Mouse (Mus musculus) heart, embryonic 15.5 days (tissue): Measurements from ENCODE around the gene Tom1l2. TPM values are rescaled to one million over a fixed set of nuclear protein-coding genes. Genes with fewer than 3 reads are reported as not detected.

ENCODE experiments used
- ATAC-seq: fragments of 200-750 bp; cut with Nextera tagmentation; replicated peaks from 2 replicates; pipeline ENCODE4 v1.8.0; 2017; ENCODE audit warnings: low read depth, moderate TSS enrichment; ENCODE audit not compliant: insufficient number of reproducible peaks, insufficient read depth, low FRiP score
- H3K27ac ChIP-seq: fragments of 300-500 bp; sonication (generic); 2 replicates; pipeline ENCODE4 v1.5.1; 2015; ENCODE audit warnings: mild to moderate bottlenecking, inconsistent platforms
- H3K27me3 ChIP-seq: fragments of 300-500 bp; sonication (generic); 2 replicates; pipeline ENCODE4 v1.6.1; 2015; ENCODE audit warnings: inconsistent platforms
- H3K36me3 ChIP-seq: fragments of 300-500 bp; sonication (generic); 2 replicates; pipeline ENCODE4 v1.6.1; 2015; ENCODE audit warnings: mild to moderate bottlenecking, inconsistent platforms
- H3K4me1 ChIP-seq: fragments of 300-500 bp; sonication (generic); replicated peaks from 2 replicates; pipeline ENCODE4 v1.6.1; 2015; ENCODE audit warnings: inconsistent platforms
- H3K4me2 ChIP-seq: fragments of 300-500 bp; sonication (generic); 2 replicates; pipeline ENCODE4 v1.6.1; 2015; ENCODE audit warnings: inconsistent platforms, mild to moderate bottlenecking, moderate library complexity
- H3K4me3 ChIP-seq: fragments of 300-500 bp; sonication (generic); 2 replicates; pipeline ENCODE4 v1.5.1; 2015; ENCODE audit warnings: mild to moderate bottlenecking, inconsistent platforms
- H3K9ac ChIP-seq: fragments of 300-500 bp; sonication (generic); 2 replicates; pipeline ENCODE4 v1.6.1; 2015; ENCODE audit warnings: mild to moderate bottlenecking, inconsistent platforms
- H3K9me3 ChIP-seq: fragments of 300-500 bp; sonication (generic); replicated peaks from 2 replicates; pipeline ENCODE4 v1.6.1; 2016; ENCODE audit warnings: inconsistent platforms
- WGBS: fragments of 180-500 bp; shearing (Covaris S2); methylation state at CpG from one replicate; pipeline ENCODE4 v1.1.7; 2015; ENCODE audit warnings: mixed read lengths; 5-methylcytosine and 5-hydroxymethylcytosine counted together
- polyA plus RNA-seq: library from polyadenylated mRNA; unstranded; fragments of >200 nt; fragmentation: Nextera tagmentation; extraction: Ambion mirVana; gene quantifications from 2 replicates; pipeline ENCODE4 v1.2.1, GENCODE M21; 2015

The Tom1l2 gene
- polyA plus RNA-seq, 1 experiment from 2014 or later: 30.0 TPM

DNA sequence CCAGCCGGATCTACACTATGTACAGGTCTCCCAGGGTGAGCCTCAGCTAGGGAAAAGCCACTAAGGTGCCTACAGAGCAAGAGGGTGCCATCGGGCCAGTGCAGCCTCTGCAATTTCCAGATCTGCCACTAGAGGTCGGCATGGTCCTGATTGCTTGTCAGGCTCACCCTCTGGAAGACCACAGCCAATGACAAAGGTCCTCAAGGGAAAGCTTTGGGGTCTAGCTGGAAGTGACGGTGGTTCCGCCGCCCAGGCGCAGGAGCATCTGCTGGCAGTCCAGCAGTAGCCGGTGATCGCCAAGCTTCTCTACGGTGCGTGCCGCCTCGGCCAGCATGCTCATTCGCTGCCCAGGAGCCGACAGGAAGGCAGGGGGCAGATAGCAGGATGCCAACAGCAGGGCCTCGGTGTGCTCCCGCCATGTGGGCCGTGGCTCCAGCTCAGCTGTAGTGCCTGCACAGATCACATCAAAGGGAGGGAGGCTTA is 153.0 kb downstream of the Tom1l2 start:
- Histone ChIP-seq H3K4me3 (no peak overlapping the region), H3K4me2 (no peak overlapping the region), H3K27ac (0 out of 2 replicates have a peak overlapping the region, but pooled peaks have one; percentile 1), H3K27me3 (no peaks in the 10 kb centered on the region), H3K9ac (0 out of 2 replicates have a peak overlapping the region, but pooled peaks have one; percentile 13), H3K4me1 (peaks cover 16% of the 10 kb centered on the region), H3K36me3 (peaks cover 85% of the 10 kb centered on the region), H3K9me3 (peaks cover 2% of the 10 kb centered on the region; the same call in 1 of the 2 replicates)
- ATAC-seq: no peak; the same call in 1 of the 2 replicates
- WGBS: 18% methylated on average over 18 of the region's 18 CpGs

DNA sequence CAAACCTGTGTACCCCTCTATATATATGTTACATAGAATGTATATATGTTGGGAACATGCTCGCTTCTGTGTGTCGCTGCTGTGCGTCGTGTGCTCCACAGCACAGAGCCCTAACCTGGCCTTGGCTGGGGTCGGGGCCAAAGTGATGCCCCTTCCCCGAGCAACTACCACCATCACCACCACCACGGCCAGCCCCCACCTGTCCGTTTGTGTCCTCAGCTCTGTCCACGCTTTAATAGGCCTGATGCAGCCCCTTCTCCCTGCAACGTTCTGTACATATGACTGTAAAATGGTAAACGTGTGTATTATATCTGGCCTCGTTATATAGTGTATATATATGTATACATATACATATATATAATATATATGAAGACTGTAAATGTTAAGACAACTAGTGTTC is 154.1 kb downstream of the Tom1l2 start:
- Histone ChIP-seq H3K4me3 (no peak overlapping the region), H3K27me3 (no peaks in the 10 kb centered on the region), H3K9ac (no peak overlapping the region), H3K36me3 (peaks cover 85% of the 10 kb centered on the region), H3K27ac (no peak overlapping the region), H3K4me1 (peaks cover 16% of the 10 kb centered on the region), H3K4me2 (no peak overlapping the region), H3K9me3 (peaks cover 4% of the 10 kb centered on the region; the same call in 1 of the 2 replicates)
- WGBS: 86% methylated on average over 12 of the region's 12 CpGs
- no peak for ATAC-seq

DNA sequence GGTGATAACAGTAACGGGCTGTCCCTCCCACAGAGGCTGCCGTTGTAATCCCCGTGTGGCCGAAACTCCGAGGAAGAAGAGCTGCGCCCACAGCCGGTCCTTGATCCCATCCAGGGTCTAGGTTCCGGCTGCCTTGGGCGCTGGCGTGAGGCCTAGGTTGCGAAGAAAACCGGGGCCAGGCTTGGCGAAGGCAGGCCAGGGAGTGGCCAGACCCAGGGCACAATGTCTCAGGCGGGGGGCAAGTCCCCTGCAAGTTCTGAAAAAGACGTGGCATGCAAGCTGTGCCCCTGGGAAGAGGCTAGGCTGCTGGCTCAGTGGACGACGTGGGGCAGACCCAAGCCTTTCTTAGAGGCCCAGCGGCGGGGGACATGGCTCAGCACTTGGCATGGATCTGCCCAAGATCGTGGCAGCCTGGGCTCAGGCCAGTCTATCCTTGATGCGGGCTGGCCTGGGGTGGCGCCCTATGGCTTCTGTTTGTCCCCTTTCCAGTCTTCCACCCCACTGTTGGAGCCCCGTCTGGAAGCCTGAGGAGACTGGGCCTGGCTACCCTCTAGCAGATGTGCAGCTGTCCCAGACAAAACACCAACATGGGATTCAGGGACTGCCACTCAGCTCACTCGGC is 154.6 kb downstream of the Tom1l2 start:
- WGBS: 75% methylated on average over 24 of the region's 24 CpGs
- no peak overlapping the region for H3K4me2 ChIP-seq
- H3K27ac ChIP-seq: no peak overlapping the region
- no peak overlapping the region for H3K9ac ChIP-seq
- peaks cover 21% of the 10 kb centered on the region for H3K4me1 ChIP-seq
- ATAC-seq: no peak
- H3K9me3 ChIP-seq: peaks cover 4% of the 10 kb centered on the region; the same call in 1 of the 2 replicates
- H3K27me3 ChIP-seq: no peaks in the 10 kb centered on the region
- H3K4me3 ChIP-seq: no peak overlapping the region
- H3K36me3 ChIP-seq: peaks cover 82% of the 10 kb centered on the region

DNA sequence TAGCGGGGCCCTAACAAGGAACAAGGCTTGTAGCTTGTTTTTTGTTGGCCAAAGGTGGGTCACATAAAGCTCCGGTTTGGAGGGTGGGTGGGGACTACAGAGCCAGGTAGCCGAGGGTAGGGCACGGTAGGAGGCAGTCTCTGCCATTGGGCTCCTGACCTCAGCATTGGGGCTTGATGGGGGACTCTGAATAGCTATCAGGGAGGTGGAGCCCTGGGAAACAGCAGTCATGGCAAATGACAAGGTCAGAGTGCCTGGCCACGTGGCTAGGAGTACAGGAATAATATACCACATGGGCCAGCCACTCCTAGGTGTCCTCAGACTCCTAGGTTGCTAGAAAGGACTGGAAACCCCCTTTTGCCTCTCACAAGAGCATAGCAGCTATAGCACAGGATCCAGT is 156.4 kb downstream of the Tom1l2 start:
- H3K9ac ChIP-seq: no peak overlapping the region
- peaks cover 74% of the 10 kb centered on the region for H3K36me3 ChIP-seq
- 74% methylated on average over 5 of the region's 5 CpGs for WGBS
- H3K4me1 ChIP-seq: peaks cover 26% of the 10 kb centered on the region
- H3K27ac ChIP-seq: no peak overlapping the region
- H3K9me3 ChIP-seq: peaks cover 4% of the 10 kb centered on the region; the same call in 1 of the 2 replicates
- no peak overlapping the region for H3K4me3 ChIP-seq
- ATAC-seq: no peak
- no peaks in the 10 kb centered on the region for H3K27me3 ChIP-seq
- H3K4me2 ChIP-seq: no peak overlapping the region

DNA sequence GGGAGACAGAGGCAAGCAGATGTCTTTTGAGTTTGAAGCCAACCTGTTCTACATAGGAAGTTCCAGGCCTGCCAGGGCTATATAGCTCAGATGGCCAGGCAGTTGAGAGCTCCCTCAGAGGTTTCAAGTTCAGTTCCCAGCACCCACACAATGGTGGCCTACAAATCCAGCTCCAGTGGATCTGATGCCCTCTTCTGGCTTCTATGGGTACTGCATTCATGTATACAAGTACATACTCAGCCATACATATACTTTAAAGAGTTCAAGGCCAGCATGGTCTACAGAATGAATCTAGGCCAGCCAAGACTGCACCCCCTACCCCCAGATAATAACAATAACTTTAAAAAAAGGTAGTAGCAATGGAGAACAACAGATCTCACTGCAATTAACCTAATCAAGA is 157.6 kb downstream of the Tom1l2 start:
- no peak for ATAC-seq
- Histone ChIP-seq H3K4me2 (no peak overlapping the region), H3K27me3 (no peaks in the 10 kb centered on the region), H3K9me3 (peaks cover 4% of the 10 kb centered on the region; the same call in 1 of the 2 replicates), H3K4me1 (peaks cover 29% of the 10 kb centered on the region), H3K27ac (no peak overlapping the region), H3K4me3 (no peak overlapping the region), H3K9ac (no peak overlapping the region), H3K36me3 (peaks cover 71% of the 10 kb centered on the region)

DNA sequence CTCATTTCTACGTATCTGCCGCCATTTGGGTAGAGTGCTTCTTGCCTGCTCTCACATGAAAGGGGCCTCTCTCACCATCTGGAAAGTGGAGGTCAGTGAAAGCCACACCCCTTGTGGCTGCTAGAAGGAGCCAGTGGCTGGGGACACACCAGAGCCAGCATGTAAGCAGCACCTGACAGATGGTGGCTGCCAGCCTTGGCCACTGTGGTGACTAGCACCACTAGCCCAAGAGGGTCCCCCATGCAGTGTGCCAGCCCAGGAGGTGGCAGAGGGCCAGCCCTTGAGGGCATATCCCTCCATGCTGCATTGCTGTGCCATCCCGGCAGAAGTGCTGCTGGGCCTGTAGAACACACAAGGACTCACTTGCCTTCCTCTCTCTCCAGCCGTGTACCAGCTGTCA is 159.1 kb downstream of the Tom1l2 start:
- Histone ChIP-seq H3K4me3 (no peak overlapping the region), H3K4me1 (peaks cover 35% of the 10 kb centered on the region), H3K9ac (no peak overlapping the region), H3K27me3 (no peaks in the 10 kb centered on the region), H3K27ac (no peak overlapping the region), H3K36me3 (peaks cover 72% of the 10 kb centered on the region), H3K4me2 (no peak overlapping the region), H3K9me3 (peaks cover 4% of the 10 kb centered on the region; the same call in 1 of the 2 replicates)
- 78% methylated on average over 4 of the region's 4 CpGs for WGBS
- no peak for ATAC-seq

DNA sequence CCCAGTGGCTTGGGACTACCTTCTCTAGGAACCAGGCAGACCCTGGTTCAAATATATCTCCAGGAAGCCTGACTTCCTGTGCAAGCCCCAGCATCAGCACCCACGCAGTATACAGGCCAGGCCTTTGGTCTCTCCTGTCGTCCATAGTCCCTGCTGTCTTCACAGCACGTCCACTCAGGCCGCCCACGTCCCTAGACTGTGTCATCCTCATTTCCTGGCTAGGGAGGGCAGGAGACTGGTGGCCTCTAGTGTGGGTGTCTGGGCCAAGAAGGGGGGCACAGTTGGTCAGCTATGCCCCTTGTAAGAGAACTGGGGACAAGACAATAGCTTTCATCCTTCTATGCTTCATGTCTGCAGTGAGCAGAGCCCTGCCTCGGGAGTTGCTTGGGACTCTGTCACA is 160.2 kb downstream of the Tom1l2 start:
- peaks cover 35% of the 10 kb centered on the region for H3K4me1 ChIP-seq
- 66% methylated on average over 6 of the region's 6 CpGs for WGBS
- H3K4me3 ChIP-seq: no peak overlapping the region

DNA sequence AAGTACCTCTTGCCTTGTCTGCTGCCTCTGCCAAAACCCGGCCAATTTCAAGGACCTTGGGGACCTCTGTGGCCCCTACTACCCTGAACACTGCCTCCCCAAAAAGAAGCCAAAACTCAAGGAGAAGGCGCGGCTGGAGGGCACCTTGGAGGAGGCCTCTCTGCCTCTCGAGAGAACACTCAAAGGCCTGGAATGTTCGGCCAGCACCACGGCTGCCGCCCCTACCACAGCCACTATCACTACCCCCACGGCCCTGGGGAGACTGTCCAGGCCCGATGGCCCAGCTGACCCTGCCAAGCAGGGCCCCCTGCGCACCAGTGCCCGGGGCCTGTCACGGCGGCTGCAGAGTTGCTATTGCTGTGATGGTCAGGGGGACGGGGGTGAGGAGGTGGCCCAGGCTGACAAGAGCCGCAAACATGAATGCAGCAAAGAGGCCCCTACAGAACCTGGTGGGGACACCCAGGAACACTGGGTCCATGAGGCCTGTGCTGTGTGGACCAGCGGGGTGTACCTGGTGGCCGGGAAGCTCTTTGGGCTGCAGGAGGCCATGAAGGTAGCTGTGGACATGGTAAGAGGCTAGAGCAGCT is 162.6 kb downstream of the Tom1l2 start:
- Histone ChIP-seq H3K9me3 (peaks cover 4% of the 10 kb centered on the region; the same call in 1 of the 2 replicates), H3K27me3 (no peaks in the 10 kb centered on the region), H3K4me3 (no peak overlapping the region), H3K36me3 (peaks cover 79% of the 10 kb centered on the region), H3K9ac (no peak overlapping the region), H3K27ac (peak overlapping the region; percentile 28), H3K4me2 (no peak overlapping the region), H3K4me1 (peaks cover 41% of the 10 kb centered on the region)
- 80% methylated on average over 17 of the region's 17 CpGs for WGBS
- ATAC-seq: no peak

More for the DNA sequence above, 160.2 kb downstream of the Tom1l2 start:
- H3K36me3 ChIP-seq: peaks cover 71% of the 10 kb centered on the region
- ATAC-seq: no peak
- no peak overlapping the region for H3K4me2 ChIP-seq
- peaks cover 4% of the 10 kb centered on the region; the same call in 1 of the 2 replicates for H3K9me3 ChIP-seq
- H3K9ac ChIP-seq: no peak overlapping the region
- no peaks in the 10 kb centered on the region for H3K27me3 ChIP-seq
- H3K27ac ChIP-seq: no peak overlapping the region

DNA sequence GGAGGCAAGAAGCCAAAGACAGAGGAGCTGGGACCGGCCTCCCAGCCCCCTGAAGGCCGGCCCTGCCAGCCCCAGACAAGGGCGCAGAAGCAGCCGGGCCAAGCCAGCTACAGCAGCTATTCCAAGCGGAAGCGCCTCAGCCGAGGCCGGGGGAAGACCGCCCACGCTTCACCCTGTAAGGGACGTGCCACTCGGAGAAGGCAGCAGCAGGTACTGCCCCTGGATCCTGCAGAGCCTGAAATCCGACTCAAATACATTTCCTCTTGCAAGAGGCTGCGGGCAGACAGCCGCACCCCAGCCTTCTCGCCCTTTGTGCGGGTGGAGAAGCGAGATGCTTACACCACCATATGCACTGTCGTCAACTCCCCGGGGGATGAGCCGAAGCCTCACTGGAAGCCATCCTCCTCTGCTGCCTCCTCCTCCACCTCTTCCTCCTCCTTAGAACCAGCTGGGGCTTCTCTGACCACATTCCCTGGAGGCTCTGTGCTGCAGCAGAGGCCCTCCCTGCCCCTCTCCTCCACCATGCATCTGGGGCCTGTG is 163.1 kb downstream of the Tom1l2 start:
- Histone ChIP-seq H3K4me2 (no peak overlapping the region; the same call in 1 of the 2 replicates), H3K4me3 (no peak overlapping the region), H3K27ac (peak overlapping the region; percentile 28), H3K27me3 (no peaks in the 10 kb centered on the region), H3K9ac (no peak overlapping the region), H3K4me1 (peaks cover 47% of the 10 kb centered on the region), H3K36me3 (peaks cover 73% of the 10 kb centered on the region), H3K9me3 (no peaks in the 10 kb centered on the region)
- ATAC-seq: no peak; the same call in 1 of the 2 replicates
- 65% methylated on average over 21 of the region's 21 CpGs for WGBS

DNA sequence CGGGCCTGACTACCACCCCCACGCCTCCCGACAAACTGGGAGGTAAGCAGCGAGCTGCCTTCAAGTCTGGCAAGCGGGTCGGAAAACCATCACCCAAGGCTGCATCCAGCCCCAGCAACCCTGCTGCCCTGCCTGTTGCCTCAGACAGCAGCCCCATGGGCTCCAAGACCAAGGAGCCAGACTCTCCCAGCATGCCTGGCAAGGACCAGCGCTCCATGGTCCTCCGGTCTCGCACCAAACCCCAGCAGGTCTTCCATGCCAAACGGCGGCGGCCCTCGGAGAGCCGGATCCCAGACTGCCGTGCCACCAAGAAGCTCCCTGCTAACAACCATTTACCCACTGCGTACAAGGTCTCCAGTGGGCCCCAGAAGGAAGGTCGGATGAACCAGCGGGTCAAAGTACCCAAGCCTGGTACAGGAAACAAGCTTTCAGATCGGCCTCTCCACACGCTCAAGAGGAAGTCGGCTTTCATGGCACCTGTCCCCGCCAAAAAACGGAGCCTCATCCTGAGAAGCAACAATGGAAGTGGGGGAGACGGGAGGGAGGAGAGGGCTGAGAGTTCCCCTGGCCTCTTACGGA is 164.3 kb downstream of the Tom1l2 start:
- no peaks in the 10 kb centered on the region for H3K9me3 ChIP-seq
- no peak for ATAC-seq

DNA sequence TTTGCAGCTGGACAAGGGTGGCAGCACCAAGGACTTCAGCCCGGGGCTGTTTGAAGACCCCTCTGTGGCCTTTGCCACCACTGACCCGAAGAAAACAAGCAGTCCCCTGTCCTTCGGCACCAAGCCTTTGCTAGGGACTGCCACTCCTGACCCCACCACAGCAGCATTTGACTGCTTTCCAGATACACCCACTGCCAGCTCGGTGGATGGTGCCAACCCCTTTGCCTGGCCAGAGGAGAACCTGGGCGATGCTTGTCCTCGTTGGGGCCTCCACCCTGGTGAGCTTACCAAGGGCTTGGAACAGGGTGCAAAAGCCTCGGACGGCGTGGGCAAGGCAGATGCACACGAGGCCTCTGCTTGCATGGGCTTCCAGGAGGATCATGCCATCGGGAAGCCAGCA is 165.6 kb downstream of the Tom1l2 start:
- H3K9me3 ChIP-seq: no peaks in the 10 kb centered on the region
- no peak overlapping the region for H3K9ac ChIP-seq
- H3K36me3 ChIP-seq: peaks cover 59% of the 10 kb centered on the region
- no peak overlapping the region for H3K27ac ChIP-seq
- WGBS: 83% methylated on average over 11 of the region's 11 CpGs
- H3K4me2 ChIP-seq: no peak overlapping the region
- no peak overlapping the region for H3K4me3 ChIP-seq
- ATAC-seq: no peak
- no peaks in the 10 kb centered on the region for H3K27me3 ChIP-seq
- peaks cover 64% of the 10 kb centered on the region for H3K4me1 ChIP-seq

More for the DNA sequence above, 164.3 kb downstream of the Tom1l2 start:
- 88% methylated on average over 25 of the region's 25 CpGs for WGBS
- Histone ChIP-seq H3K36me3 (peaks cover 61% of the 10 kb centered on the region), H3K4me1 (peaks cover 57% of the 10 kb centered on the region), H3K9ac (no peak overlapping the region), H3K27ac (no peak overlapping the region), H3K27me3 (no peaks in the 10 kb centered on the region), H3K4me2 (no peak overlapping the region), H3K4me3 (no peak overlapping the region)
